Mouse (Mus musculus): ENCODE measurements around the gene Thsd4. TPM values are rescaled to one million over a fixed set of nuclear protein-coding genes. Genes with fewer than 3 reads are reported as not detected.

Thsd4 gene
- polyA plus RNA-seq, 1 experiment from 2014 or later = 6.4 TPM

DNA sequence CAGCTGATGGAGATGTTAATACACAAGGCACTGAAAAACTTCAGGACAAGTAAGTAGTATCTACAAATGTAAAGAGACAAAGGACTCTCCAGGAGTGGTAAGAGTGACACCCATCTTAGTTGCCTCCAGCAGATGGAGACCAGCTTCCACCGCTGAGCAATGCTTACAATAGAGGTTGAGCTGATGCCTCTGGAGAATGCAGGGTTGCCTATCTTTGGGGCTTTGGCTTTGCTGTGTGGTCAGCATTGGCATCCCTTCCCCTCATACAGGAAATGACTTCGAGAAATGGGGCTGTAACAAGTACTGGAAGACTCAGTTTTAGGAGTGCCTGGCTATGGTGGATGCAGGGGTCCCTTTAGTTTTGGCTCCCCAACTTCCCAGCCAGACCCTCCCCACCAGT lies 495.1 kb downstream of the Thsd4 start:
- no peak overlapping the region for H3K4me2 ChIP-seq (replicated peaks)
- no peak overlapping the region for H3K27ac ChIP-seq
- 88% methylated on average over 2 of the region's 2 CpGs for WGBS
- H3K27me3 ChIP-seq (ENCODE audit: control insufficient read depth, insufficient read depth, low read length) = no peaks in the 10 kb centered on the region
- no peaks in the 10 kb centered on the region for H3K36me3 ChIP-seq (replicated peaks; ENCODE audit: control insufficient read depth, insufficient read depth)
- H3K9ac ChIP-seq = no peak overlapping the region
- DNase-seq (ENCODE audit: low spot score) (no peak), ATAC-seq (ENCODE audit: low FRiP score) (no peak)
- no peak overlapping the region for H3K4me3 ChIP-seq (replicated peaks; ENCODE audit: low read length)
- H3K4me1 ChIP-seq (replicated peaks; ENCODE audit: control insufficient read depth, insufficient read depth, low read length) = peaks cover 18% of the 10 kb centered on the region; the same call in 1 of the 2 replicates
- no peaks in the 10 kb centered on the region for H3K9me3 ChIP-seq (ENCODE audit: control insufficient read depth, low read length)

DNA sequence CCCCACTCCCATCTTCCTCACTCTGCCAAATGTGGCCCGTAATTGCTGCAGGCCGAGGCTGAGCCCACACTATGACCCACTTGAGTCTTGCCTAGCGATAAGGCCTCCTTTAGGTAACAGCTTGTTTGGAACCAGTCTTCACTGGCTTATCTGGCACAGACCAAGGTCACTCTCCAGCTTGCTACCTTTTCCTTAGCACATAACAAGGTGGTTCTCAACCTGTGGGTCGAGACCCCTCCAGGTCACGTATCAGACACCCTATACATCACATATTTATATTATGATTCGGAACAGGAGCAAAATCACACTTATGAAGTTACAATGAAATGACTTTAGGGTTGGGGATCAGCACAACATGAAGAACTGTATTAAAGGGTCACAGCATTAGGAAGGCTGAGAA lies 495.9 kb downstream of the Thsd4 start:
- H3K4me3 ChIP-seq (replicated peaks; ENCODE audit: low read length) = no peak overlapping the region
- peaks cover 18% of the 10 kb centered on the region; the same call in 1 of the 2 replicates for H3K4me1 ChIP-seq (replicated peaks; ENCODE audit: control insufficient read depth, insufficient read depth, low read length)
- no peaks in the 10 kb centered on the region for H3K27me3 ChIP-seq (ENCODE audit: control insufficient read depth, insufficient read depth, low read length)
- H3K9me3 ChIP-seq (ENCODE audit: control insufficient read depth, low read length) = no peaks in the 10 kb centered on the region
- WGBS = 89% methylated on average over 6 of the region's 6 CpGs
- H3K36me3 ChIP-seq (replicated peaks; ENCODE audit: control insufficient read depth, insufficient read depth) = no peaks in the 10 kb centered on the region
- H3K4me2 ChIP-seq (replicated peaks) = no peak overlapping the region
- DNase-seq (ENCODE audit: low spot score) = no peak
- H3K9ac ChIP-seq = no peak overlapping the region
- no peak overlapping the region for H3K27ac ChIP-seq
- ATAC-seq (ENCODE audit: low FRiP score) = no peak

DNA sequence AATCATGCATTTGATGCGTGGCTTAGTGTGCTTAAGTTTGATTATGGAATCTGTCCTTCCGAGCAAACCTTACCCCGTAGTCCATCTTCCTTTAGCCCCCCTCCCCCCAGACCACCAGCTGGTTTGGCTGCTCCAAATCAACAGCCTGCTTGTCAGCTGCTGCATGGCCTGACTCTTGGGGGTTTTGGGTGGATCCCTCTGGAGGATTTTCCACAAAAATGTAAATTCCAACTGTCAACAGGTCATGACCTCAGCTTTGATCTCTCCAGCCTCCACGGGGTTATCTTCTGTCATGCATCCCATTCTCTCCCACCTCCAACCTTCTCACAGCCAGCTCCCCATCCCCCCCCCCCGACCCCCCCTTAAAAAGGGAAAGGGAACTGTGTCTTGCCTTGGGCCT lies 496.9 kb downstream of the Thsd4 start:
- ATAC-seq (ENCODE audit: low FRiP score) (no peak), DNase-seq (ENCODE audit: low spot score) (no peak)
- H3K27ac ChIP-seq = no peak overlapping the region
- no peaks in the 10 kb centered on the region for H3K9me3 ChIP-seq (ENCODE audit: control insufficient read depth, low read length)
- 10% methylated on average over 5 of the region's 5 CpGs for WGBS
- no peak overlapping the region for H3K4me2 ChIP-seq (replicated peaks)
- H3K27me3 ChIP-seq (ENCODE audit: control insufficient read depth, insufficient read depth, low read length) = no peaks in the 10 kb centered on the region
- peaks cover 18% of the 10 kb centered on the region; the same call in 1 of the 2 replicates for H3K4me1 ChIP-seq (replicated peaks; ENCODE audit: control insufficient read depth, insufficient read depth, low read length)
- H3K9ac ChIP-seq = no peak overlapping the region
- no peaks in the 10 kb centered on the region for H3K36me3 ChIP-seq (replicated peaks; ENCODE audit: control insufficient read depth, insufficient read depth)
- H3K4me3 ChIP-seq (replicated peaks; ENCODE audit: low read length) = no peak overlapping the region

DNA sequence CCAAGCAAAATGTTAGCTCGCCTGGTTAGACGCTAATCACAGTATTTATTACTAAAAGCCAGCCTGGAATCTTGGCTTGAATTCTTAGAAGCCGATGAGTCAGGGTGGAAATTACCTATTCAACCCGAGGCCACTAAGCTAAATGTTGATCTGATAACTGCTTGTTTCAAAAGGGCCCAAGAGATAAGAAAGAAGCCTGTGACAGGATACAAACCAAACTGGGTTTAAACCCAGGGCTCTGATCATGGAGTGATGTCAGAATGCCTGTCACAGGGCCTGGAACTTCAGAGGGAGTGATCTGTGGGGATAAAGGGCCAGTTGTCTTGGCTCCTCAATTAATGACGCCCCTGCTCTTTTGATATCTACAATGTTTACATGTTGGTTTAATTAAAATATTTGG lies 497.3 kb downstream of the Thsd4 start:
- no peak overlapping the region for H3K4me3 ChIP-seq (replicated peaks; ENCODE audit: low read length)
- H3K9ac ChIP-seq = no peak overlapping the region
- no peaks in the 10 kb centered on the region for H3K9me3 ChIP-seq (ENCODE audit: control insufficient read depth, low read length)
- DNase-seq (ENCODE audit: low spot score) (no peak), ATAC-seq (ENCODE audit: low FRiP score) (no peak)
- no peaks in the 10 kb centered on the region for H3K36me3 ChIP-seq (replicated peaks; ENCODE audit: control insufficient read depth, insufficient read depth)
- H3K27me3 ChIP-seq (ENCODE audit: control insufficient read depth, insufficient read depth, low read length) = no peaks in the 10 kb centered on the region
- H3K27ac ChIP-seq = no peak overlapping the region
- peaks cover 18% of the 10 kb centered on the region; the same call in 1 of the 2 replicates for H3K4me1 ChIP-seq (replicated peaks; ENCODE audit: control insufficient read depth, insufficient read depth, low read length)
- H3K4me2 ChIP-seq (replicated peaks) = no peak overlapping the region
- WGBS = 14% methylated on average over 5 of the region's 5 CpGs

DNA sequence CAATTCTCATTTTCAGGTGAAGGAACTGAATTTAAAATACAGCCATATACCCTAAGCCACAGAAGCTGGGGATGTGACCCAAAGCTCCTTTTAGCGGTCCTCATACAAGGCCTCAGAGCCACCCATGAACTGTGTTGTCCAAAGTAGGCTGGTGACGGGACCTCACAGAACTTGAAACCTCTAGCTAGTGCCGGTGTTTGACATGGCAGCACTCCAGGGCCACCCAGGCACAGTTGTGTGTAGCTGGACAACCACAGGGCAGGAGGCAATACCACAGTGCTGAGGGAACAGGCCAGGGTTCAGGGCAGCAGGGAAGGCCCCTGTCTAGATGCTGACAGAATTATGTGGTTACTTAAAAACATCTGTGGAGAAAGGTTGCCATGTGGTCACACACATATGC lies 499.5 kb downstream of the Thsd4 start:
- no peaks in the 10 kb centered on the region for H3K27me3 ChIP-seq (ENCODE audit: control insufficient read depth, insufficient read depth, low read length)
- no peak overlapping the region for H3K4me2 ChIP-seq (replicated peaks)
- no peak for ATAC-seq (ENCODE audit: low FRiP score)
- H3K4me1 ChIP-seq (replicated peaks; ENCODE audit: control insufficient read depth, insufficient read depth, low read length) = peaks cover 15% of the 10 kb centered on the region; the same call in 1 of the 2 replicates
- 80% methylated on average over 3 of the region's 3 CpGs for WGBS
- H3K36me3 ChIP-seq (replicated peaks; ENCODE audit: control insufficient read depth, insufficient read depth) = no peaks in the 10 kb centered on the region
- H3K9ac ChIP-seq = no peak overlapping the region
- no peak overlapping the region for H3K27ac ChIP-seq
- no peak overlapping the region for H3K4me3 ChIP-seq (replicated peaks; ENCODE audit: low read length)
- H3K9me3 ChIP-seq (ENCODE audit: control insufficient read depth, low read length) = no peaks in the 10 kb centered on the region
- no peak for DNase-seq (ENCODE audit: low spot score)

DNA sequence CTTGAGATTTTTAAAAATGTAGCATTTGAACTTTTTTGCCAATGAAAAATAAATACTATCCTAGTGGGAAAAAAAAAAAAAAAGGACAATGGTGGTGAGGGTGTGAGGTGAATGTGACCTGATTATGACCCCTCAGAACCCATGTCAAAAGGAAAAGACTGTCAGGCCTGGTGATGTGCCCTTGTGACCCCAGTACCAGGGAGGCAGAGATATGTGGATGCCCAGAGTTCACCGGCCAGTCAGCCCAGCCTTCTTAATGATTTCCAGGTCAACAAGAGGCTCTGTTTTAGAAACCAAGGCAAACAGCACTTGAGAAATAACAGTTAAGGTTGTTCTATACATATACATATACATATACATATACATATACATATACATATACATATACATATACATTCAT lies 501.4 kb downstream of the Thsd4 start:
- H3K27ac ChIP-seq = no peak overlapping the region
- no peak for DNase-seq (ENCODE audit: low spot score)
- H3K27me3 ChIP-seq (ENCODE audit: control insufficient read depth, insufficient read depth, low read length) = no peaks in the 10 kb centered on the region
- WGBS = 42% methylated on average over 1 of the region's 1 CpGs
- no peak overlapping the region for H3K4me3 ChIP-seq (replicated peaks; ENCODE audit: low read length)
- no peaks in the 10 kb centered on the region for H3K36me3 ChIP-seq (replicated peaks; ENCODE audit: control insufficient read depth, insufficient read depth)
- H3K9me3 ChIP-seq (ENCODE audit: control insufficient read depth, low read length) = no peaks in the 10 kb centered on the region
- no peak overlapping the region for H3K9ac ChIP-seq
- no peak for ATAC-seq (ENCODE audit: low FRiP score)
- H3K4me2 ChIP-seq (replicated peaks) = no peak overlapping the region
- H3K4me1 ChIP-seq (replicated peaks; ENCODE audit: control insufficient read depth, insufficient read depth, low read length) = peaks cover 15% of the 10 kb centered on the region; the same call in 1 of the 2 replicates

DNA sequence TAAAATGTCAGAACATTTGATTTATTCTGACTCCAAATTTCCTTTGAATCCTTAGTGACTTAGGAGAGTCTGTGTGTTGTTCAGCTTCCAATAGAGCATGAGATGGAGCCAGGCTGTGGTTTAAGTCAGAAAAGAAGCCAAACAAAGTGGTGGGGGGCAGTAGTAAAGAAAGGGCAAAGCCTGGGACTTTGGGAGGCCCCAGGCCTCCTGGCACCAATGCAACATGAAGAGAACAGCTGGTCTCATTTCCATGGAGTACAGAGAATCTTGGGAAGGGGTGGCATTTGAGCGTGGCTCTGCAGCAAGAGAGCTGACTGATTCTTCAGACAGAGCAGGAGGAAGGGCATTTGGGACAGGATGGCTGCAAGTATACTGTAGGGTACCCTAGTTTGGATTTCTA lies 511.6 kb downstream of the Thsd4 start:
- Histone ChIP-seq H3K27me3 (ENCODE audit: control insufficient read depth, insufficient read depth, low read length) (no peaks in the 10 kb centered on the region), H3K4me1 (replicated peaks; ENCODE audit: control insufficient read depth, insufficient read depth, low read length) (0 out of 2 replicates have a peak, but pooled peaks cover 3% of the 10 kb centered on the region), H3K9me3 (ENCODE audit: control insufficient read depth, low read length) (no peaks in the 10 kb centered on the region), H3K36me3 (replicated peaks; ENCODE audit: control insufficient read depth, insufficient read depth) (no peaks in the 10 kb centered on the region), H3K4me3 (replicated peaks; ENCODE audit: low read length) (no peak overlapping the region), H3K4me2 (replicated peaks) (no peak overlapping the region), H3K9ac (no peak overlapping the region), H3K27ac (no peak overlapping the region)
- 60% methylated on average over 1 of the region's 1 CpGs for WGBS
- ATAC-seq (ENCODE audit: low FRiP score) (no peak), DNase-seq (ENCODE audit: low spot score) (no peak)

DNA sequence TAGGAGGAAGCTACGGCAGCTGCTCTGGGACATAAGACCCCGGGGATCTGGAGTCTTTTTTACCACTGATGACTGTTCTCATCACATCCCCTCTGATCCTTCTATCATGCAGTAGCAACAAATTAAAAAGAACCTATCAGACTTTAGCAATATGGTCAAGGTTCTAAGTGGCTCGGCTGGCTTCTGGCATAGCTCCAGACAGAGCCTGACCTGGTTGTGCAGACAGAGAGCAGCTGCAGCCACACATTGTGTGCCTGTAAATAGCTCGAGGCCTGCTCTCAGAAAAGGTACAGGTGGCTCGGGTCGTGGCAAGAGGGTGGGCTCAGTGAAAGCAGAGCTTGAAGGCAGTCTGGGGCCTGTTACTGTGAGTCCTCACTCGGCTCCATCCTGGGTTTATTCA lies 512.9 kb downstream of the Thsd4 start:
- no peak overlapping the region for H3K9ac ChIP-seq
- WGBS = 50% methylated on average over 7 of the region's 7 CpGs
- ATAC-seq (ENCODE audit: low FRiP score) (no peak), DNase-seq (ENCODE audit: low spot score) (peak; percentile 40)
- H3K27ac ChIP-seq = no peak overlapping the region
- H3K9me3 ChIP-seq (ENCODE audit: control insufficient read depth, low read length) = no peaks in the 10 kb centered on the region
- no peak overlapping the region for H3K4me2 ChIP-seq (replicated peaks)
- no peaks in the 10 kb centered on the region for H3K36me3 ChIP-seq (replicated peaks; ENCODE audit: control insufficient read depth, insufficient read depth)
- H3K4me1 ChIP-seq (replicated peaks; ENCODE audit: control insufficient read depth, insufficient read depth, low read length) = 0 out of 2 replicates have a peak, but pooled peaks cover 3% of the 10 kb centered on the region
- H3K27me3 ChIP-seq (ENCODE audit: control insufficient read depth, insufficient read depth, low read length) = no peaks in the 10 kb centered on the region
- no peak overlapping the region for H3K4me3 ChIP-seq (replicated peaks; ENCODE audit: low read length)

DNA sequence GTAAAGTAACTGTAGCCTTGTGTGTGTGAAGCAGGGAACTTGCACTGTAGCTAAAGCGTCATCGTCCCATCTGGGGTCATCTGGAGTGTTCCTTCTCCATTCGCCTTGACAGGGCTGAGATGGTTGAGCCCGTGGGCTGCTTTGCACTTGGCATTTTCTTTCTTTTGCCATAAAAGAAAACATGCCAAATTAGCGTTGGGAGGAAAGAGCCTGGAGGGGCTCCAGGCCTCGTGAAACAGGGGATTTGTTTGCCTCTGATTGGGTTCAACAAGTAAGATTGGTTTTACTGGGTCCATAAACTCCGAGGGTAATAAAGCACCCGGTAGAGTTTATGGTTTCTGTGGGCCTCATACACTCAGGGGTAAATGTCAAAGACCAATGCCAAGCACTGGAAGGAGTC lies 519.5 kb downstream of the Thsd4 start:
- Histone ChIP-seq H3K9ac (no peak overlapping the region), H3K36me3 (replicated peaks; ENCODE audit: control insufficient read depth, insufficient read depth) (no peaks in the 10 kb centered on the region), H3K9me3 (ENCODE audit: control insufficient read depth, low read length) (no peaks in the 10 kb centered on the region), H3K4me2 (replicated peaks) (no peak overlapping the region), H3K27ac (no peak overlapping the region), H3K4me3 (replicated peaks; ENCODE audit: low read length) (no peak overlapping the region), H3K27me3 (ENCODE audit: control insufficient read depth, insufficient read depth, low read length) (no peaks in the 10 kb centered on the region), H3K4me1 (replicated peaks; ENCODE audit: control insufficient read depth, insufficient read depth, low read length) (no peaks in the 10 kb centered on the region)
- WGBS = 83% methylated on average over 8 of the region's 8 CpGs
- ATAC-seq (ENCODE audit: low FRiP score) (no peak), DNase-seq (ENCODE audit: low spot score) (no peak)

DNA sequence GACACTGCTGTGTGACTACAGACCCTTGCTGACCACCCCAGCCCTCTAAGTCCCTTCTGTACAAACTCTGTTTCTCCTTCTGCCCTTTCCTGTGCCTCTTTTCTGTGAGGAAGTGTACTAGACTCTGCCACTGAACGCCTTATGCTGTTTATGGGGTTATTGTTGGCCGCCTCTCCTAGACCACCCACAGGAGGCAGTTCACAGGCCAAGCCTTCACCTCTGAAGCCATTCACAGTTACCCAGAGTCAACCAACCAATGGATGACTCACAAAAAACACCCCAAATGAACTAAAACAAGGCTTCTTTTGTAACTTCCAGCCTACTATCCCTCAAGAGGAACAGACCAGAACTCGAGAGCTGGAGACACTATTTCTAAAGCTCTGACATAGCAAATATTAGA lies 520.4 kb downstream of the Thsd4 start:
- Histone ChIP-seq H3K36me3 (replicated peaks; ENCODE audit: control insufficient read depth, insufficient read depth) (no peaks in the 10 kb centered on the region), H3K9me3 (ENCODE audit: control insufficient read depth, low read length) (no peaks in the 10 kb centered on the region), H3K4me3 (replicated peaks; ENCODE audit: low read length) (no peak overlapping the region), H3K4me2 (replicated peaks) (no peak overlapping the region), H3K9ac (no peak overlapping the region), H3K27me3 (ENCODE audit: control insufficient read depth, insufficient read depth, low read length) (no peaks in the 10 kb centered on the region), H3K27ac (no peak overlapping the region), H3K4me1 (replicated peaks; ENCODE audit: control insufficient read depth, insufficient read depth, low read length) (no peaks in the 10 kb centered on the region)
- 77% methylated on average over 3 of the region's 3 CpGs for WGBS
- DNase-seq (ENCODE audit: low spot score) (no peak), ATAC-seq (ENCODE audit: low FRiP score) (no peak)

Data from hindbrain, embryonic 14.5 days (tissue).